8 mouse cellular contexts compared by ENCODE assay signal in the genomic region with DNA sequence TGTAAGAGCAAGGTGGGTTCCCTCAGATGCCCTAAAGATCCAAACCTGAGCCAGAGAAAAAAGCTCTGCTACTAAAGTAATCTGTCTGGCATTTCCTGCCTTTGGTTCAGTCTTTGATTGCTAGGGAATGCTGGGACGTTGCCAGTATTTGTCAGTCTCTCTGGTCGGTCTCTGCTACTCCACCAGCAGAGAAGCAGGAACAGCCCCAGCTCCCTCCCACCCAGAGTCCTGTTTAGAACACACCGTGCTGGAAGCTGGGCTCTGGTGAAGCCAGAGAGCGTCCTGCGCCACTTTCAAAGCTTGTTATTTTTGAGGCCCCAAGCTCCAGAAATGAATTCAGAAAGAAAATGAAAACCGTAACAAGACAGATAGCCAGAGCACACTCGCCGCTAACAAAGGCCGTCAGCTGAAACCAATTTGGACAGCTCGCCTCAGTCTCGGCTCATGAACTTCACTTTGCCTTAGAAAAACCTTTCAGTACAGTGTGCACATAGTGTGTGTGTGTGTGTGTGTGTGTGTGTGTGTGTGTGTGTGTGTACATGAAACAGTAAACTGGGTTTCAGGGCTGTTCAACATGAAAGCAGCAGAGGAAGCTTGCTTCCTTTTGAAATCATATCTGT.
DNase-seq lines count a peak whose midpoint lies in the region; ATAC-seq and TF ChIP-seq lines count a peak whose summit lies in the region.

No protein-coding gene starts in this region.

- no peak for ATAC-seq in hindbrain, embryonic 12.5 days (ENCODE audit: low FRiP score)
- no peak for ATAC-seq in hindbrain, embryonic 11.5 days (ENCODE audit: low FRiP score)
- ATAC-seq in granulocyte monocyte progenitor cell, adult 5-6 weeks (replicated peaks; ENCODE audit: poor library complexity, severe bottlenecking), result no peak
- no peak for ATAC-seq in liver, postnatal 0 days

- no peak for TF ChIP-seq EP300 in liver, postnatal 0 days (IDR thresholded peaks at IDR 0.05; ENCODE audit: low read depth)

- TF ChIP-seq POLR2A in cortical plate, adult 2 months (IDR thresholded peaks at IDR 0.05; ENCODE audit: extremely low read depth, insufficient read depth, low read length), result no peak

- no peak overlapping the region for H3K4me2 ChIP-seq in hindbrain, embryonic 12.5 days (replicated peaks)
- no peak overlapping the region for H3K4me2 ChIP-seq in hindbrain, embryonic 11.5 days (replicated peaks; ENCODE audit: low read depth, low read length)
- no peak overlapping the region for H3K4me2 ChIP-seq in liver, postnatal 0 days (ENCODE audit: low read depth, low read length)

- intact Hi-C loops in heart, postnatal 10 days (cut with DNase I), result loop anchor here (1.0 kb wide), 1 partner anchor 11 kb away; no protein-coding TSS in a partner anchor

- peaks cover 8% of the 10 kb centered on the region; the same call in 1 of the 2 replicates for H3K4me1 ChIP-seq in hindbrain, embryonic 12.5 days
- H3K4me1 ChIP-seq in hindbrain, embryonic 11.5 days (replicated peaks; ENCODE audit: control insufficient read depth, insufficient read depth, low read length), result no peaks in the 10 kb centered on the region
- no peaks in the 10 kb centered on the region for H3K4me1 ChIP-seq in cortical plate, adult 2 months (ENCODE audit: control insufficient read depth, insufficient read depth, low read length)
- H3K4me1 ChIP-seq in liver, postnatal 0 days (ENCODE audit: insufficient read depth), result no peaks in the 10 kb centered on the region

- DNase-seq in hindbrain, embryonic 11.5 days (ENCODE audit: low spot score), result no peak
- peak; percentile 67 to 73 for DNase-seq in heart, postnatal 10 days
- DNase-seq in layer of hippocampus, adult 9-11 months, result peak; percentile 81
- DNase-seq in right cerebral cortex, adult 18-20 months, result peak; percentile 31
- DNase-seq in liver, postnatal 0 days, result no peak

- no peak for TF ChIP-seq CTCF in cortical plate, adult 2 months (IDR thresholded peaks at IDR 0.05; ENCODE audit: extremely low read depth, insufficient read depth, low read length)
- TF ChIP-seq CTCF in liver, postnatal 0 days (IDR thresholded peaks at IDR 0.05; ENCODE audit: low read depth), result no peak

- 55% methylated on average over 11 of the region's 11 CpGs for WGBS in hindbrain, embryonic 12.5 days
- 73% methylated on average over 11 of the region's 11 CpGs for WGBS in hindbrain, embryonic 11.5 days
- 66% methylated on average over 11 of the region's 11 CpGs for WGBS in liver, postnatal 0 days (ENCODE audit: insufficient replicate concordance)

- 0 out of 2 replicates have a peak overlapping the region, but pooled peaks have one; percentile 8 for H3K27ac ChIP-seq in hindbrain, embryonic 12.5 days
- no peak overlapping the region for H3K27ac ChIP-seq in hindbrain, embryonic 11.5 days (ENCODE audit: low read depth, low read length)
- H3K27ac ChIP-seq in cortical plate, adult 2 months (ENCODE audit: insufficient read depth, low read length), result 0 out of 2 replicates have a peak overlapping the region, but pooled peaks have one; percentile 18
- no peak overlapping the region for H3K27ac ChIP-seq in liver, postnatal 0 days (ENCODE audit: low read depth)

- no peak overlapping the region for H3K4me3 ChIP-seq in hindbrain, embryonic 12.5 days
- no peak overlapping the region for H3K4me3 ChIP-seq in hindbrain, embryonic 11.5 days (ENCODE audit: low read depth, low read length)
- no peak overlapping the region for H3K4me3 ChIP-seq in cortical plate, adult 2 months (ENCODE audit: insufficient read depth, low read length)
- H3K4me3 ChIP-seq in liver, postnatal 0 days (ENCODE audit: low read depth, low read length), result no peak overlapping the region

- no peaks in the 10 kb centered on the region for H3K36me3 ChIP-seq in hindbrain, embryonic 12.5 days
- no peaks in the 10 kb centered on the region for H3K36me3 ChIP-seq in hindbrain, embryonic 11.5 days (ENCODE audit: control insufficient read depth, insufficient read depth, low read length)
- H3K36me3 ChIP-seq in liver, postnatal 0 days (replicated peaks; ENCODE audit: insufficient read depth, low read length), result no peaks in the 10 kb centered on the region

- H3K9me3 ChIP-seq in hindbrain, embryonic 12.5 days (replicated peaks), result no peaks in the 10 kb centered on the region
- no peaks in the 10 kb centered on the region for H3K9me3 ChIP-seq in hindbrain, embryonic 11.5 days (ENCODE audit: control insufficient read depth, low read length)
- H3K9me3 ChIP-seq in liver, postnatal 0 days (ENCODE audit: low read length), result no peaks in the 10 kb centered on the region

- no peaks in the 10 kb centered on the region for H3K27me3 ChIP-seq in hindbrain, embryonic 12.5 days
- no peaks in the 10 kb centered on the region for H3K27me3 ChIP-seq in hindbrain, embryonic 11.5 days (ENCODE audit: control insufficient read depth, insufficient read depth, low read length)
- H3K27me3 ChIP-seq in liver, postnatal 0 days (ENCODE audit: insufficient read depth, low read length), result no peaks in the 10 kb centered on the region

- H3K9ac ChIP-seq in hindbrain, embryonic 12.5 days, result no peak overlapping the region
- no peak overlapping the region for H3K9ac ChIP-seq in hindbrain, embryonic 11.5 days (ENCODE audit: low read depth, low read length)
- H3K9ac ChIP-seq in liver, postnatal 0 days (replicated peaks), result no peak overlapping the region

Comparison
In these comparisons a context has a peak if more than half of its experiments do, and no peak if none do; other contexts are left out.
1. H3K27ac ChIP-seq: peak in hindbrain, embryonic 12.5 days (single experiment) and cortical plate, adult 2 months (single experiment); none in hindbrain, embryonic 11.5 days (single experiment) and liver, postnatal 0 days (single experiment).
2. DNase-seq: peak in heart, postnatal 10 days (2 of 2), layer of hippocampus, adult 9-11 months (single experiment) and right cerebral cortex, adult 18-20 months (single experiment); none in hindbrain, embryonic 11.5 days (single experiment) and liver, postnatal 0 days (single experiment).